Mouse (Mus musculus) embryonic fibroblast, embryonic 13.5 days (primary cell): Measurements from ENCODE around the gene Ctsc. TPM values are rescaled to one million over a fixed set of nuclear protein-coding genes. Genes with fewer than 3 reads are reported as not detected.

ENCODE experiments used
- H3K27ac ChIP-seq: 2 replicates; pipeline ENCODE4 v1.5.1; 2012; ENCODE audit warnings: low read length, control low read depth, inconsistent platforms; ENCODE audit not compliant: insufficient read depth
- H3K4me1 ChIP-seq: 2 replicates; pipeline ENCODE4 v1.6.1; 2011; ENCODE audit warnings: low read length; ENCODE audit not compliant: control insufficient read depth, insufficient read depth
- H3K4me3 ChIP-seq: 2 replicates; pipeline ENCODE4 v1.5.1; 2011; ENCODE audit warnings: mild to moderate bottlenecking, control low read depth, low read length; ENCODE audit not compliant: insufficient read depth
- CTCF ChIP-seq: IDR thresholded peaks from 2 replicates; pipeline ENCODE4 v1.5.1; 2011; ENCODE audit warnings: mild to moderate bottlenecking, control low read depth, low read length, moderate library complexity, borderline replicate concordance; ENCODE audit not compliant: insufficient read depth
- POLR2A ChIP-seq: IDR thresholded peaks from 2 replicates; pipeline ENCODE4 v1.6.1; 2011; ENCODE audit warnings: low read depth, mild to moderate bottlenecking, control low read depth, low read length, moderate library complexity
- polyA plus RNA-seq: library from polyadenylated mRNA; stranded (reverse); fragments of >200 nt; gene quantifications from 2 replicates; pipeline ENCODE4 v1.2.4, GENCODE M21; 2011; ENCODE audit warnings: low read depth; ENCODE audit not compliant: missing spikeins, insufficient read length

The Ctsc gene
- polyA plus RNA-seq, 1 experiment: 131 TPM

GRCm38 (mm10) chr7:88319414-88320140 lies 41.7 kb downstream of the Ctsc start:
- Histone ChIP-seq H3K4me1 (peaks cover 8% of the 10 kb centered on the region; the same call in 1 of the 2 replicates), H3K27ac (no peak overlapping the region), H3K4me3 (no peak overlapping the region)
- TF ChIP-seq POLR2A: no peak
- no peak for TF ChIP-seq CTCF

DNA sequence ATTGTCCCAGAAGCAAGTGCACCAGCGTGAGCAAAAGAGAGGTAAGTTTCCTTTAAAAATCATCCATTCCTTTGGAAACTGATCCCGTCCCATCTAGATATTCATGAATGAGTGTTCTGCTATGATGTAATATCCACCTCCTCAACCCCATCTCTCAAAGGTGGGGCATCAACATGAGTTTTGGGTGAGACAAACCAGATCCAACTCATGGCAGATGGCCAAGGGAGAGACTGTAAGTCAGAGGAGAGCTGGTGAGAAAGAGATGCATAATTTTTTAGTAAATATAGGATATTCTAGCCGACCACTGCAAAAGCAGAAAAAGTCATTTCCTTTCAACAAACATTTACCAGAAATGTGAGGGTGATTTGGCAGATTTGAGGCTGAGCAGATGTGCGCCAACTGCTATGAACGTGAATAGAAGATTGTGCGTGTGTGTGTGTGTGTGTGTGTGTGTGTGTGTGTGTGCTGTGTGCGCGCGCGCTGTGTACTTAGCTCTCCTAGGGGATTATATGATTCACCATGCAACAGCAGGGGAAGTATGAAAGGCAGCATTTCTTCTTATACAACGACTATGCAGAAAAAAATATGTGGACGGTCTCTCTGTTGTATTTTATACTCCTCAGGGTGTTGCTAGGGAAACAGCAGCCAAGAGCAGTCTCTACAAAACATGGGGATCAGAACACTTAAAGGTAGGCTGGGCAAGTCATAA lies 42.9 kb downstream of the Ctsc start:
- TF ChIP-seq CTCF (no peak), POLR2A (no peak)
- Histone ChIP-seq H3K4me1 (peaks cover 8% of the 10 kb centered on the region; the same call in 1 of the 2 replicates), H3K4me3 (no peak overlapping the region), H3K27ac (peak overlapping the region; percentile 72; the same call in 1 of the 2 replicates)

- Histone ChIP-seq H3K27ac (no peak overlapping the region), H3K4me3 (no peak overlapping the region)
- TF ChIP-seq POLR2A (no peak), CTCF (no peak)
Measured at GRCm38 (mm10) chr7:88322431-88322830, 44.5 kb downstream of the Ctsc start.

DNA sequence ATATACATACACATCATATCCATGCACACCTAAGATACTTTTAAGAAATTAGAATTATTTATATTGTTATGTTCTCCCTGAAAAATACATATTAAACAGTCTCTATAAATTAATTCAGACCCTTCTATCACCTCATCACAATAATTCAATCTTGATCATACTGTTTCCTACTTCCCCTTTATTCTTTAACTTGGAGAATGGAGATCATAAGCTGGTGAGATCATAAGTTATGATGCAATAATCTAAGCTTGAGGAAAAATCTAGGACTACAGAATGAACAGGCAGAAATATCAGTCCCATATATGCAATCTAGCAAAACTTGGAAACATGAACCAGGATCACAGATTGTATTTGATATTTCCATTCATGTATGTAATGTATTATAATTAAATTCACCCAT lies 49.6 kb downstream of the Ctsc start:
- H3K4me1 ChIP-seq: peaks cover 2% of the 10 kb centered on the region; the same call in 1 of the 2 replicates
- no peak overlapping the region for H3K27ac ChIP-seq
- no peak for TF ChIP-seq POLR2A
- no peak for TF ChIP-seq CTCF
- H3K4me3 ChIP-seq: no peak overlapping the region

More at GRCm38 (mm10) chr7:88322431-88322830, 44.5 kb downstream of the Ctsc start:
- H3K4me1 ChIP-seq: peaks cover 10% of the 10 kb centered on the region

DNA sequence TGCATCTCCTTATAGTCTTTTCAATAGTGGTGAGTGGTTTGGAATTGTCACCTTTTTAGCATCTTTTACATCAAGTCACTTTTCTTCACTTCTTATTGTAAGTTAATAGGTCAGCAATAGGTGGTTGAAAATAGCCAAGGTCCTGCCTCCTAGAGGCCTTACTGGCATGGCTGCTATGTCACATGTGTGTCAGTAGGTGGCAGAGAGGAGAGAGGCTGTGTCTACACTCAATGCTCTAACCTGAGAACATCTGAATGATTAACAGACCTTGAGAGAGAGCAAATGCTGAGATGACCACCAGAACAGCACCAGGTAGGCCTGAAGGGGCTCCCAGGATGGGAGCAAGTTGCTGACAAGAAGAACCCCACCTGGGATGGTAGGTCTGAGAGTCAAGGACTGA lies 65.9 kb downstream of the Ctsc start:
- Histone ChIP-seq H3K4me3 (no peak overlapping the region), H3K27ac (no peak overlapping the region), H3K4me1 (peaks cover 8% of the 10 kb centered on the region)
- peak; percentile 29; the same call in 1 of the 2 replicates for TF ChIP-seq CTCF
- TF ChIP-seq POLR2A: no peak

DNA sequence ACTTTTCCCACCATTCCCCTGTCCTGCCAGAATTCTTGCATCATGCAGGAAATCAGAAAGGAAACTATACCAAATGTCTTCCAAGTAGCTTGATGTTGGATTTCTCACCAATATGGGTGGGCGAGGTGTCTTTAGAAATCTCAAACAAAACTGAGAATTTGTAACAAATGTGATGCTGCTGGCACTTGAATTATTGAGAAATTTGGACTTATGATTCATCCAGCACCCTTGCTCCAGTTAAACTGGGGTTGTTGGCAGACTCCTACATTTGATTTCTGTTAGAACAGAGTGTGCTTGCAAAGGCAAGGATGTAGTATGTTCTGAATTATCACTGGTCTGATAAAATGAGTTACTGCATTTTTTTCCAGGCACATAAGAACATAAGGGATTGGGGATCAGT lies 68.2 kb downstream of the Ctsc start:
- peak overlapping the region; percentile 94 for H3K27ac ChIP-seq
- no peak for TF ChIP-seq CTCF
- no peak for TF ChIP-seq POLR2A
- H3K4me3 ChIP-seq: no peak overlapping the region
- H3K4me1 ChIP-seq: peaks cover 8% of the 10 kb centered on the region

DNA sequence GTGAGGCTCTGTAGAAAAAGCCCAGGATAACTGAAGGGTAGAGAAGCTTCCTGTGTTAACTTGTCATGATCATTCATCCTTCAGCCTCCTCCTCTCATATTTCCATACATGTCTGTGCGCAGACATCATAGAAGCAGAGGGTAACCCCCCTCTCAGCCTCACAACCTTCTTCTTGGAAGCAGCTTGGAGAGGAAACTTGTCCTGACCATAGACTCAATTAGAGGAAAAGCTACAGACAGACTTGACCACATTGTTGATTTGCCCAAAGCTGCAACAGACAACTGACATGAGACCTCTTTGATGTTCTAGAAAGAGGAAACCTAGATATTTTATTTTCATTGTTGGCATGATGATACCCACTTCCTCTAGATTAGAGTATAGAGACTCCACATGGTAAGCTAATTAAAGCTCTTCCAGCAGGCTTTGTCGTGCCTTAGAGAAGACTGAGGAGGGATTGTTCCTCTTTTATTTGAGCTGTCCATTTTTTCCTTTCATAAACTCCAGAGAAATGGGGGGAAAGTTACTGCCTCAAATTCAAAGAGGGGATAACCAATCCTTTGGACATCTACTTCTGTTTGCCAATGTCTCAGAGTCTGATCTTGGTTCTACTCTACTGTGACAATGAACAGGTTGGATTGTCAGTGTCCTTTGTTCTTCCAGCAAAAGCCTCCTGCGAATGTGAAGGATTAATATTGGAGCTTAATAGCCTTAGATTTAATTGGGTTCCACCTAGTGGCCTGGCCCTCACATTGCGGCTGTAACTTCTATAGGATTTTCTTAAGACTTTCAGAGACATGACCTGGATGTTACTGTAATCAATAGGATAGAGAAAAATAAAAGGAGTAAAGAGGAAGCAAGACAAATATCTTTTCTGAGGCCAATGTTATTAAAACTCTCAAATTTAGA lies 79.2 kb downstream of the Ctsc start:
- Histone ChIP-seq H3K27ac (no peak overlapping the region), H3K4me1 (no peaks in the 10 kb centered on the region), H3K4me3 (no peak overlapping the region)
- TF ChIP-seq POLR2A (no peak), CTCF (no peak)

DNA sequence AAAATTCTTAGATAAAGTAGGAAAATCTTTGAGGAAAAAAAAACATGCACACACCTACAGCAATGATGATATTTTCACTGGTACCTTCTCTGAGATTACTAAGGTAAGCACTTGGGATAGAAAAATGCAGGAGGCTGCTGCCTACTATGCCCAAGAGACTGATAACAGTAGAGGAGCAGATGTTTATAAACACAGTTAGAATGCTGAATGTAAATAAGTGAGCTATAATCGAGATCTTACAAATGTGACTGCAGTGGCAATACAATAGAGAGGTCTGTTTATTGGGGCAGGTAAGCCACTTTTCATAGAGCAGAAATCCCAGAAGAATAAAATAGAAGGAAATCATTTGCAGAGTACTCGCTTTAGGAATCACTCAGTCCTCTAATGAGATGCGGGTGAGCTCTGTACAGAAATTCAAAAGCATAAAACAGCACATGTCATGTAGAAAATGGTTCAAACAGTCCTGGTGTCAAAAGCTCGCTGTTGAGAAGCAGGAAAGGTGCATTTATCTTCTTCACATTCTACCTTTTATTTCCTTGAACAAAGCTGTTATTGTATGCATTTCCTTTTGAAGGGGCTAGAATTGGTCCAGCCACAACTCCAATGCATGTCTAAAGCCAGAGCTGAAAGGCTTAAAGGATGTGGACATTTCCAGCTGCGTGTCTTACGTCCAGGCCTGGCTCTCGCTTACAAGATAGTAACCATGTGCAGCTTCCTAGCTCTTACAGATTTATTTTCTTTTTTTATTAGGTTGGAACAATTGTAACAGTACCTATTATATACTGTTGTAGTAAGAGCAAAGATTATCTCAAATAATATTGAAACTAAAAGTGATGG lies 80.4 kb downstream of the Ctsc start:
- TF ChIP-seq POLR2A (no peak), CTCF (no peak)
- H3K4me3 ChIP-seq: no peak overlapping the region
- no peak overlapping the region for H3K27ac ChIP-seq
- H3K4me1 ChIP-seq: no peaks in the 10 kb centered on the region

Other genes starting within 250 kb of the Ctsc start
- gene Rab38, start 152.2 kb downstream of the Ctsc start, polyA plus RNA-seq: 2.8 and 8.9 TPM in 2 replicates